Mouse (Mus musculus) liver, postnatal 0 days (tissue): ENCODE data around the gene Spg7.

Source experiments
- CTCF ChIP-seq: sonication (generic); IDR thresholded peaks from 2 replicates; pipeline ENCODE4 v1.5.1; 2016; ENCODE audit warnings: antibody characterized with exemption, low read depth
- EP300 ChIP-seq: IDR thresholded peaks from 2 replicates; pipeline ENCODE4 v1.6.1; 2016; ENCODE audit warnings: antibody characterized with exemption, low read depth, mild to moderate bottlenecking

- TF ChIP-seq EP300 (no peak), CTCF (no peak)
Measured at GRCm38 (mm10) chr8:123014429-123014828, 48.3 kb upstream of the Spg7 start.
